Mouse (Mus musculus): ENCODE measurements at regions not wholly inside any gene's neighbourhood (a gene's known extent, or its start where the extent isn't known, plus 50 kb on each side); places are given as distances from the start of the nearest gene placed in this dataset.

DNA sequence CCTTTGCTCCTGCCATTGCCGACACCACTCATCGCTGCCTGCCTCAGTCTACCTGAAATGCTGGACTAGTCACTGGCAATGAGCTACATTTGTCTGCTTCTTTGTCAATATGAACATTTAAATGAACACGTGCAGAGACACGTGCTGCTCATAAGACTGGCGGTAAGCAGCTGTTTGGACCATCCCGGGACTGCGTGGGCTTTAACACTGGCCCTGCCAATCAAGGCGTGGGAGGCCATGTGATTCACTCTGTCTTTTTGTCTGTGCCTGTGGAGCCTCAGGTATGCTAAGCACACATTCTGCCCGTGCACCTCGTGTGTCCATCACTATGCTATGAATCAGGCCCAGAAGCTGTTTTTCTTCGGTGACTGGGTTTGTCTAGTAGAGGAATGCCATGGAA, 199.9 kb downstream of the Rpap3 start:
- Histone ChIP-seq H3K36me3 (ENCODE audit: insufficient read depth) (no peaks in the 10 kb centered on the region), H3K27ac (ENCODE audit: low read depth, low read length) (no peak overlapping the region), H3K9me3 (ENCODE audit: low read length) (0 out of 2 replicates have a peak, but pooled peaks cover 4% of the 10 kb centered on the region), H3K4me2 (ENCODE audit: low read depth) (no peak overlapping the region), H3K27me3 (ENCODE audit: insufficient read depth, low read length) (no peaks in the 10 kb centered on the region), H3K4me3 (ENCODE audit: low read depth, low read length) (no peak overlapping the region), H3K4me1 (ENCODE audit: insufficient read depth) (peaks cover 4% of the 10 kb centered on the region; the same call in 1 of the 2 replicates), H3K9ac (no peak overlapping the region)
- WGBS = 78% methylated on average over 11 of the region's 11 CpGs
- no peak for TF ChIP-seq CTCF (IDR thresholded peaks at IDR 0.05; ENCODE audit: low read depth)
- ATAC-seq (no peak), DNase-seq (no peak)

DNA sequence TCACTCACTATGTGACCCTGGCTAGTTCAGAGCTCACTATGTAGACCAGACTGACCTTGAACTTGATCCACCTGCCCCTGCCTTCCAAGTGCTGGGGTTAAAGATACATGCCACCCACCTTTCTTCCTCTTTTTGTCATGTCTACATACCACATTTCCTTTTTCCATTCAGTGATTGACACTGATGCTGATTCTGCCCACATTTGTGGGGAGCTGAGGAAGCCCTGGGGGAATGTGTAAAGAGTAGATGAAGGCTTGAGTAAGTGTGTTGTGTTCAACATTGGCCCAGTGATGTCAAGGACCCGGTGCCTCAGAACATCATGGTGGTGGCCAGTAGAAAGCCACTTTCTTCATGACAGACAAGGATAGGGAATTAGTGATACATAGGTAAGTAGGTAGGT, 201.3 kb downstream of the Rpap3 start:
- H3K9me3 ChIP-seq (ENCODE audit: low read length) = no peaks in the 10 kb centered on the region
- no peaks in the 10 kb centered on the region for H3K36me3 ChIP-seq (ENCODE audit: insufficient read depth)
- 94% methylated on average over 1 of the region's 1 CpGs for WGBS
- no peaks in the 10 kb centered on the region for H3K27me3 ChIP-seq (ENCODE audit: insufficient read depth, low read length)
- DNase-seq (no peak), ATAC-seq (no peak)
- no peak overlapping the region for H3K27ac ChIP-seq (ENCODE audit: low read depth, low read length)
- no peak for TF ChIP-seq CTCF (IDR thresholded peaks at IDR 0.05; ENCODE audit: low read depth)
- H3K4me1 ChIP-seq (ENCODE audit: insufficient read depth) = peaks cover 4% of the 10 kb centered on the region; the same call in 1 of the 2 replicates
- no peak overlapping the region for H3K4me3 ChIP-seq (ENCODE audit: low read depth, low read length)
- H3K4me2 ChIP-seq (ENCODE audit: low read depth) = no peak overlapping the region
- no peak overlapping the region for H3K9ac ChIP-seq

DNA sequence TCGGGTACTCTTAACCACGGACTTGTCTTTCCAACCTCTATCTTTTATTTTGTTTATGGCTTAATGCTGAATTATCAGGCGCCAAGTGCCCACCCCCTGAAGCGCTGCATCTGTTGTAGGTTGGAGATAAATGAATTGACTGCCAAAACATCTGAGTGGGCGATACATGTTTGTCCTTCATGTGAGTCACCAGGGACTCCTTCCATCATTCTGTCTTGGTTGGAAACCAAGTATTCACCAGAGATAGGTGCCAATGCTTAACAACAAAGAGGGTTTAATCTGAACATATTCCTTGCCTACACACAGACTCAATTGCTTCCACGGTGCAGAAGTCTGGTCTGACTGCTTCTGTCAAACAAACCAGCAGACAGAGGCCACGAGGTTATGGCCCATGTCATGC, 203.6 kb downstream of the Rpap3 start:
- Histone ChIP-seq H3K4me3 (ENCODE audit: low read depth, low read length) (no peak overlapping the region), H3K27ac (ENCODE audit: low read depth, low read length) (no peak overlapping the region), H3K27me3 (ENCODE audit: insufficient read depth, low read length) (no peaks in the 10 kb centered on the region), H3K9ac (no peak overlapping the region), H3K36me3 (ENCODE audit: insufficient read depth) (no peaks in the 10 kb centered on the region), H3K4me2 (ENCODE audit: low read depth) (no peak overlapping the region), H3K9me3 (ENCODE audit: low read length) (no peaks in the 10 kb centered on the region), H3K4me1 (ENCODE audit: insufficient read depth) (peaks cover 4% of the 10 kb centered on the region; the same call in 1 of the 2 replicates)
- DNase-seq (no peak), ATAC-seq (no peak)
- TF ChIP-seq CTCF (IDR thresholded peaks at IDR 0.05; ENCODE audit: low read depth) = no peak
- WGBS = 82% methylated on average over 7 of the region's 7 CpGs

DNA sequence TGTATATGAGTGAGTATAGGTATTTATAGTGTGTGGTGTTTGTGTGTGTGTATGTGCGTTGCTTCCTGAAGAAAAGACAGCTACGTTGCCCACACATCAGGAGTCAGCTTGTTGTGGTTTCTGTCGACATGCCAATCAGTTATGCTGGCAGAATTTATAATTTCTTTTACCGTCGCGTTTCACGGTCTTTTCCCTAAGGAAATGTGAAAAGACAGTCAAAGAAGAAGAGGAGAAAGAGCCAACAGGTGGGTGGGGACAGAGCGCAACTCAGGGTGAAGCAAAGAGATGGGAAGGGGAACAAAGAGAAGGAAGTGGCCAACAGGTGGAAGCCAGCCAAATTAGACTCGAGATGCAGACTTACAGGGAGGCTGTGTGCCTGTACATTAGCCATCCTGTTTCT, 204.2 kb downstream of the Rpap3 start:
- 46% methylated on average over 9 of the region's 9 CpGs for WGBS
- Histone ChIP-seq H3K9ac (no peak overlapping the region), H3K4me1 (ENCODE audit: insufficient read depth) (peaks cover 4% of the 10 kb centered on the region; the same call in 1 of the 2 replicates), H3K27ac (ENCODE audit: low read depth, low read length) (no peak overlapping the region), H3K9me3 (ENCODE audit: low read length) (no peaks in the 10 kb centered on the region), H3K36me3 (ENCODE audit: insufficient read depth) (no peaks in the 10 kb centered on the region), H3K4me2 (ENCODE audit: low read depth) (no peak overlapping the region), H3K4me3 (ENCODE audit: low read depth, low read length) (no peak overlapping the region), H3K27me3 (ENCODE audit: insufficient read depth, low read length) (no peaks in the 10 kb centered on the region)
- peak; percentile 5 for DNase-seq
- TF ChIP-seq CTCF (IDR thresholded peaks at IDR 0.05; ENCODE audit: low read depth) = no peak
- no peak for ATAC-seq

DNA sequence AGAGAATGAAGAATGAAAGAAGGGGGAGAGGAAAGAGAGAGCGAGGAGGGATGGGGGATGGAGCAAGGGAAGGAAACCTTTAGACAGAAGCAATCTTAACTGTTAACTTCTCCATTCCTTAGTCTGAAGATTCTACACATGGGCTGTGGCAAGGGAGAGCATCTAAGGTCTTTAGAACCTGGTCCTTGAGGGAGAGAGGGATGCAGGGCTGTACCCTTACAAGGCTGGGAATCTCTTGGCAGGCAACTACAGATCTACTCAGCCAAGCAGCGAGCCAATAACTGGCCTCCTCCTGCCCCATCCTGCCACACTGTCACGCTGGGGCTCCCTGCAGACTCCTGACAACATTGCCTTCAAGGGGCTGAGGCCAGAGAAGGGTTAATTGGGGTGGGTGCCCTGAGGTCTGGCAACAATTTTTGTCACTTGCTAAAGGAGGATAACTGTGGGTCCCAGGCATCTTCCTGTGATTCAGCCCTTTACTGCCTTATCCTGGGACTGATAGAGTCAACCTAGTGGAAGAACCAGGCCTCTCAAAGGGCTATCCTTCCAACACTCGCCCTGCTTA, 205.7 kb downstream of the Rpap3 start:
- no peak for TF ChIP-seq CTCF (IDR thresholded peaks at IDR 0.05; ENCODE audit: low read depth)
- 73% methylated on average over 4 of the region's 4 CpGs for WGBS
- H3K27ac ChIP-seq (ENCODE audit: low read depth, low read length) = no peak overlapping the region

DNA sequence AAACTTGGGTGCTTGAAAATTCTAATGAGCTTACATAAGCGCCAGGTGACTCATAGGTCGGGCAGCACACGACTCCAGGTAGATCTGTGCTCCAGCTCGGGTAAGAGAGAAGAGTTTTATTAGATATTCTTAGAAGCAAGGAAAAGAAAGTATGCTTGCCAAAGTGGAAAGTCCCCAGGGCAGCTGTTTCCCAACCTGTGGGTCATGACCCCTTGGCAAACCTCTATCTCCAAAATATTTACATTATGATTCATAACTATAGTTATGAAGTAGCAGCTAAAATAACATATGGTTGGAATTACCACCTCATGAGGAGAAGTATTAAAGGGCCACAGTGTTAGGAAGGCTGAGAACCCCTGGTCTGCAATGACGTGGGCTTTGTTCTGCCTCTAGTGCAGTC, 206.4 kb downstream of the Rpap3 start:
- Histone ChIP-seq H3K9me3 (ENCODE audit: low read length) (peaks cover 6% of the 10 kb centered on the region; the same call in 1 of the 2 replicates), H3K36me3 (ENCODE audit: insufficient read depth) (no peaks in the 10 kb centered on the region), H3K27ac (ENCODE audit: low read depth, low read length) (no peak overlapping the region), H3K4me3 (ENCODE audit: low read depth, low read length) (no peak overlapping the region), H3K4me2 (ENCODE audit: low read depth) (no peak overlapping the region), H3K4me1 (ENCODE audit: insufficient read depth) (peaks cover 4% of the 10 kb centered on the region; the same call in 1 of the 2 replicates), H3K27me3 (ENCODE audit: insufficient read depth, low read length) (no peaks in the 10 kb centered on the region), H3K9ac (no peak overlapping the region)
- ATAC-seq = no peak
- DNase-seq = no peak
- TF ChIP-seq CTCF (IDR thresholded peaks at IDR 0.05; ENCODE audit: low read depth) = no peak
- WGBS = 87% methylated on average over 5 of the region's 5 CpGs

More for the DNA sequence above, 205.7 kb downstream of the Rpap3 start:
- Histone ChIP-seq H3K36me3 (ENCODE audit: insufficient read depth) (no peaks in the 10 kb centered on the region), H3K9ac (no peak overlapping the region), H3K4me2 (ENCODE audit: low read depth) (no peak overlapping the region), H3K4me3 (ENCODE audit: low read depth, low read length) (no peak overlapping the region), H3K27me3 (ENCODE audit: insufficient read depth, low read length) (no peaks in the 10 kb centered on the region), H3K4me1 (ENCODE audit: insufficient read depth) (peaks cover 4% of the 10 kb centered on the region; the same call in 1 of the 2 replicates), H3K9me3 (ENCODE audit: low read length) (peaks cover 6% of the 10 kb centered on the region; the same call in 1 of the 2 replicates)
- ATAC-seq (no peak), DNase-seq (no peak)

DNA sequence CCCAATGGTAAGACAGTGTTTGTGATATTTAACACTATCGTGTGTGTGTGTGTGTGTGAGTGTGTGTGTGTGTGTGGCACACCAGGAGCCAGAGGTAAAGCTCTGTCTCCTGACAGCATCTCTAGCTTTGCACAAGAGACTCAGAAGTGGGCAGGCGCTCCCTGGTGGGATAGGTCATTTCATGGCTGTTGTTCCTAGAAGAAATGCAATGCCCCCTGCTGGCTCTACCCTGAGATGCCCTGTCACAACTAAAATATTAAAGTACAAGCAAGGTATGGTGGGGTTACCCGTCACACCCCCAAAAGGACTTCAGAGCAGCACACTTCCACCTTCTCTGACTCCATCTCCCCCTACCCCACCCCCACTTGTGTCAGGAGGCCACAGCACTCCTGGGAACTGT, 207.2 kb downstream of the Rpap3 start:
- Histone ChIP-seq H3K9me3 (ENCODE audit: low read length) (peaks cover 6% of the 10 kb centered on the region; the same call in 1 of the 2 replicates), H3K27me3 (ENCODE audit: insufficient read depth, low read length) (no peaks in the 10 kb centered on the region), H3K4me1 (ENCODE audit: insufficient read depth) (peaks cover 4% of the 10 kb centered on the region; the same call in 1 of the 2 replicates), H3K27ac (ENCODE audit: low read depth, low read length) (no peak overlapping the region), H3K4me2 (ENCODE audit: low read depth) (no peak overlapping the region), H3K36me3 (ENCODE audit: insufficient read depth) (no peaks in the 10 kb centered on the region), H3K4me3 (ENCODE audit: low read depth, low read length) (no peak overlapping the region), H3K9ac (no peak overlapping the region)
- WGBS = 87% methylated on average over 3 of the region's 3 CpGs
- no peak for TF ChIP-seq CTCF (IDR thresholded peaks at IDR 0.05; ENCODE audit: low read depth)
- ATAC-seq = no peak
- no peak for DNase-seq
